ENCODE assay signal across 27 mouse cellular contexts in the genomic region with DNA sequence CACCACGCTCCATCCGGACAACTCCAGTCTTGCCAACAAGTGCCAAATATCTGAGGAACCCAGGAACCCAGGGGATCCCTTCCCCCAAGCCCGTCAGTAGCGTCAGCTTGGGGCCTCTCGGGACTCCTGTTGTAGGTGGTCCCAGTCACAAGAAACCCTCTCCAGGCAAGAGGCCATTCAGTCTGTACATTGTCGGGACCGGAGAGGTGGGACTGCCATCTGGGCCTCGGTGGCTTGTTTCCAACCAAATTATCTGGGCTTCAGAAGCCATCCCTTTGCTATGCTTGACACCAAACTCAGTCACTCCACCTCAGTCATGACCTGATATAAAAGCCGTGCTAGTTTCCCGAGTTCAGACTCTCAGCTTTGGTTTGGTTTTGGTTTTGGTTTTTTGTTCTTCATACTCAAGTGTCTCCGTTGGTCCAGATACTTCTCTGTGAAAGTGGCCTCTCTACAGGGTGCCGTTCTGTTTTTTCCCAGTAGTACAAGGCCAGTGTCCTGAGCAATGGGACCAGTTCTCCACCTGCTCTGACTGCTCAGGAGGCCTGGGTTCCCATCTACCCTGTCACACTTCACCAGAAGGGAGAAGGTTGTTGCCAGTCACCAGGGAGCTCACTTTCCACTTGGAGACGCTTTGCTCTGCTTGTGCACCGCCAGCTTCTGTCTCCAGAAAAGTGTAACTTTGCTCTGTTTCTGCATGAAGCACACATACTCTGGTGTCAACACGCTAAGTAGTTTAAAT. TPM values are rescaled to one million over a fixed set of nuclear protein-coding genes. Genes with fewer than 3 reads are reported as not detected.
DNase-seq lines count a peak whose midpoint lies in the region; ATAC-seq lines count a peak whose summit lies in the region.
"Had no signal": no experiment of that assay in that cellular context is flagged by ENCODE, and none has a peak within 500 bp of the region (broad histone marks: within the 10 kb centered on the region; RNA-seq: fewer than 3 reads in every experiment).

No protein-coding gene starts in this region.

- peaks cover 51% of the 10 kb centered on the region for H3K36me3 ChIP-seq in limb, embryonic 10.5 days
- H3K36me3 ChIP-seq in forebrain, embryonic 12.5 days (replicated peaks) = peaks cover 40% of the 10 kb centered on the region

- no peak overlapping the region for H3K9ac ChIP-seq in forebrain, embryonic 12.5 days
- H3K9ac ChIP-seq: embryonic facial prominence, embryonic 12.5 days; limb, embryonic 15.5 days; liver, embryonic 14.5 days; lung, embryonic 15.5 days; neural tube, embryonic 12.5 days had no signal

- whole genome bisulfite sequencing in limb, embryonic 10.5 days = 93% methylated on average over 15 of the region's 15 CpGs
- 92% methylated on average over 15 of the region's 15 CpGs for WGBS in forebrain, embryonic 12.5 days

- no peaks in the 10 kb centered on the region for H3K27me3 ChIP-seq in limb, embryonic 10.5 days (ENCODE audit: low read depth, poor library complexity, severe bottlenecking)
- H3K27me3 ChIP-seq in forebrain, embryonic 12.5 days = no peaks in the 10 kb centered on the region
- H3K27me3 ChIP-seq: embryonic facial prominence, embryonic 12.5 days; limb, embryonic 15.5 days; lung, embryonic 15.5 days; neural tube, embryonic 12.5 days had no signal

- ATAC-seq in forebrain, embryonic 12.5 days (ENCODE audit: low FRiP score) = no peak
- ATAC-seq: intestine, postnatal 0 days; midbrain, embryonic 16.5 days had no signal

- no peak overlapping the region for H3K4me2 ChIP-seq in forebrain, embryonic 12.5 days
- H3K4me2 ChIP-seq: embryonic facial prominence, embryonic 12.5 days; limb, embryonic 15.5 days; lung, embryonic 15.5 days; neural tube, embryonic 12.5 days had no signal

- H3K4me1 ChIP-seq in limb, embryonic 10.5 days = peaks cover 15% of the 10 kb centered on the region
- peaks cover 8% of the 10 kb centered on the region; the same call in 1 of the 2 replicates for H3K4me1 ChIP-seq in forebrain, embryonic 12.5 days
- H3K4me1 ChIP-seq: embryonic facial prominence, embryonic 12.5 days; neural tube, embryonic 12.5 days had no signal

- DNase-seq in heart, adult 11 months = peak; percentile 62
- no peak for DNase-seq in heart, postnatal 4 days
- DNase-seq in brain, adult 2 months (ENCODE audit: low read depth, low spot score) = peak; percentile 60
- peak; percentile 52 for DNase-seq in cerebellum, adult 8-10 months
- DNase-seq in cerebellum, postnatal 25 days = peak; percentile 74 to 78
- no peak for DNase-seq in limb, embryonic 10.5 days (ENCODE audit: low spot score)
- DNase-seq: adrenal gland, adult 8-10 months; embryo, embryonic 11 days; gastrocnemius, postnatal 10 days; heart, postnatal 14 days; kidney, adult 9 months; kidney, postnatal 10 days; right cerebral cortex, postnatal 4 days; thymus, adult 18-20 months; thymus, postnatal 25 days had no signal

- H3K27ac ChIP-seq in limb, embryonic 10.5 days = no peak overlapping the region
- H3K27ac ChIP-seq in forebrain, embryonic 12.5 days = no peak overlapping the region
- H3K27ac ChIP-seq: embryonic facial prominence, embryonic 12.5 days; limb, embryonic 15.5 days; liver, embryonic 14.5 days; lung, embryonic 15.5 days; midbrain, embryonic 10.5 days; neural tube, embryonic 12.5 days; stomach, postnatal 0 days had no signal

- H3K9me3 ChIP-seq in limb, embryonic 10.5 days (replicated peaks) = no peaks in the 10 kb centered on the region
- H3K9me3 ChIP-seq in forebrain, embryonic 12.5 days = no peaks in the 10 kb centered on the region
- H3K9me3 ChIP-seq: embryonic facial prominence, embryonic 12.5 days; G1E; limb, embryonic 15.5 days; lung, embryonic 15.5 days; midbrain, embryonic 10.5 days; neural tube, embryonic 12.5 days had no signal

- no peak overlapping the region for H3K4me3 ChIP-seq in limb, embryonic 10.5 days
- H3K4me3 ChIP-seq in forebrain, embryonic 12.5 days (replicated peaks) = no peak overlapping the region
- H3K4me3 ChIP-seq: embryonic facial prominence, embryonic 12.5 days; limb, embryonic 15.5 days; lung, embryonic 15.5 days; midbrain, embryonic 10.5 days; myocyte; neural tube, embryonic 12.5 days had no signal

RNA-seq across cellular contexts. Expression of gene Atp1b3, which starts 41.7 kb away (rescaled TPM):
- 10 to 100 TPM; 77.6 to 81.1 TPM for total RNA-seq in heart, postnatal 4 days (2021)
- 148 and 162 TPM in 2 replicates for polyA plus RNA-seq in limb, embryonic 10.5 days (2016; fragmentation: Nextera tagmentation; extraction: Ambion mirVana)
- polyA plus RNA-seq in forebrain, embryonic 12.5 days (2016; fragmentation: Nextera tagmentation; extraction: Ambion mirVana) = 163 and 164 TPM in 2 replicates

Comparison
In these comparisons a context has a peak if more than half of its experiments do, and no peak if none do; other contexts are left out.
1. DNase-seq: peak in heart, adult 11 months (single experiment), brain, adult 2 months (single experiment), cerebellum, adult 8-10 months (single experiment) and cerebellum, postnatal 25 days (2 of 2); none in heart, postnatal 4 days (single experiment) and limb, embryonic 10.5 days (single experiment).